Mouse (Mus musculus): ENCODE data around the gene Ubtd1. TPM values are rescaled to one million over a fixed set of nuclear protein-coding genes. Genes with fewer than 3 reads are reported as not detected.

Gene Ubtd1
- polyA plus RNA-seq (2012; rRNA removed) = 20.0 and 20.9 TPM in 2 replicates

DNA sequence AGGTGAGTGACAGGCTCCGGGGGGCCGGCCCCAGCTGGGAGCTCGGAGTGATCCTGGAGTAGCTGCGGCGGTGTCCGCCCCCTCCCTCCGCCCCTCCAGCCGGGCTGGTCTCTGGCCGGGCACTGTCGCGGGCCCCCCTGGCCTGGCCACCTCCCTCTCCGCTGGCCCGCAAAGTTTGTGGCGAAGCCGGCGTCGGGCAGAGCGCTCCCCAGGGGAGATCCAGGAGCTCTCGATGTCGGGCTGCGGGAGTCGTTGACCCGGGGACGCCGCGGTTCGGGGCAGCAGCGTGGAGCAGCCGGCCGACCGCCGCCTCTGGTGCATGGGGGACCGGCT lies at the start of gene Ubtd1:
TSS of gene Ubtd1 (plus strand) at position 169 of the 333 bp plus-strand sequence.
- no peak for TF ChIP-seq CTCF (IDR thresholded peaks at IDR 0.05; ENCODE audit: borderline replicate concordance, extremely low read depth, insufficient read depth, insufficient read length)
- no peak for TF ChIP-seq POLR2A (IDR thresholded peaks at IDR 0.05; ENCODE audit: borderline replicate concordance, extremely low read depth, insufficient read depth, insufficient read length, poor library complexity, severe bottlenecking)
- DNase-seq (ENCODE audit: low read depth) = no peak

DNA sequence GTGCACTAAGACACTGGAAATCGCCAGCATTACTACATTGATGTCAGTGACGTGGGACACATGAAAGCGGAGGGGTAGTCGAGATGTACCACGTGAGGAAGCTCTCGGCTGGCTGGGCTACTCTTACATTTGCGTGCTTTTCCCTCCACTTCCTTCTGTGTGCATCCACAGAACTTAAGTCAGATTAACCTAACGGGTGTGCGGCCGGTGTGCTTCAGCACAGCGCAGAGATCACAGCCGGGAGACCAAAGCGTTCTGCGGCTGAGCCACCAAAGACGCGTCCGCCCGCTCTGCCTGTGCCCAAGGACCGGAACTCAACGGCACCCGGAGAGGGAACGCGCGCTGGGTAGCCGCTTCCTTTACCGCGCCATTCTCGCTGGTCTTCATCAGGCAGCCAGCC lies 48.9 kb upstream of the Ubtd1 start:
- no peak for DNase-seq (ENCODE audit: low read depth)
- TF ChIP-seq POLR2A (IDR thresholded peaks at IDR 0.05; ENCODE audit: borderline replicate concordance, extremely low read depth, insufficient read depth, insufficient read length, poor library complexity, severe bottlenecking) (no peak), CTCF (IDR thresholded peaks at IDR 0.05; ENCODE audit: borderline replicate concordance, extremely low read depth, insufficient read depth, insufficient read length) (no peak)

GRCm38 (mm10) chr19:41933179-41934086 lies 48.1 kb upstream of the Ubtd1 start, which contains the start of the genes Exosc1 and Zdhhc16:
TSS of gene Exosc1 (minus strand) at chr19:41933423.
TSS of gene Zdhhc16 (plus strand) at chr19:41933480.
- TF ChIP-seq CTCF (IDR thresholded peaks at IDR 0.05; ENCODE audit: borderline replicate concordance, extremely low read depth, insufficient read depth, insufficient read length) (no peak), POLR2A (IDR thresholded peaks at IDR 0.05; ENCODE audit: borderline replicate concordance, extremely low read depth, insufficient read depth, insufficient read length, poor library complexity, severe bottlenecking) (peak; percentile 93)
- peak; percentile 99 for DNase-seq (ENCODE audit: low read depth)

GRCm38 (mm10) chr19:41934124-41934523 lies 47.4 kb upstream of the Ubtd1 start:
- DNase-seq (ENCODE audit: low read depth) = peak; percentile 54
- TF ChIP-seq POLR2A (IDR thresholded peaks at IDR 0.05; ENCODE audit: borderline replicate concordance, extremely low read depth, insufficient read depth, insufficient read length, poor library complexity, severe bottlenecking) = no peak
- TF ChIP-seq CTCF (IDR thresholded peaks at IDR 0.05; ENCODE audit: borderline replicate concordance, extremely low read depth, insufficient read depth, insufficient read length) = no peak

GRCm38 (mm10) chr19:41935921-41936320 lies 45.6 kb upstream of the Ubtd1 start:
- TF ChIP-seq POLR2A (IDR thresholded peaks at IDR 0.05; ENCODE audit: borderline replicate concordance, extremely low read depth, insufficient read depth, insufficient read length, poor library complexity, severe bottlenecking) (no peak), CTCF (IDR thresholded peaks at IDR 0.05; ENCODE audit: borderline replicate concordance, extremely low read depth, insufficient read depth, insufficient read length) (no peak)
- no peak for DNase-seq (ENCODE audit: low read depth)

DNA sequence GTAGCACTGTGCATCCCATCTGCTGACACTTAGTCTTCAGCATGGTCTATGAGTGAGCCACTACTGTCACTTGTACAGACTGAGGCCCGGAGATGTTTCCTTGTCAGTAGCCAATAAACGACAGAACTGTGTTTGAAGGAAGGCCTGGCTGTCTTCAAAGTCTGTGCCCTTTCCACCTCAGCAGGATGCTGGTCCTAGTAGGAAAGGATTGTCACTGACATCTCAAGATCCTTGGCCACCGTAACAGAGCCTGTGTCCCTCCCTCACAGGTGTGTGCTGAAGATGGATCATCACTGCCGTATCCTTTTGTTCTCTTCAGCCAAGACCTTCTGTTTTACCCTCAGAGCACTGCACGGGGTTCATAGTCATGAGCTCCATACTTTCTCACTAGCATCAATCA lies 43.0 kb upstream of the Ubtd1 start:
- DNase-seq (ENCODE audit: low read depth) = no peak
- no peak for TF ChIP-seq POLR2A (IDR thresholded peaks at IDR 0.05; ENCODE audit: borderline replicate concordance, extremely low read depth, insufficient read depth, insufficient read length, poor library complexity, severe bottlenecking)
- TF ChIP-seq CTCF (IDR thresholded peaks at IDR 0.05; ENCODE audit: borderline replicate concordance, extremely low read depth, insufficient read depth, insufficient read length) = no peak

DNA sequence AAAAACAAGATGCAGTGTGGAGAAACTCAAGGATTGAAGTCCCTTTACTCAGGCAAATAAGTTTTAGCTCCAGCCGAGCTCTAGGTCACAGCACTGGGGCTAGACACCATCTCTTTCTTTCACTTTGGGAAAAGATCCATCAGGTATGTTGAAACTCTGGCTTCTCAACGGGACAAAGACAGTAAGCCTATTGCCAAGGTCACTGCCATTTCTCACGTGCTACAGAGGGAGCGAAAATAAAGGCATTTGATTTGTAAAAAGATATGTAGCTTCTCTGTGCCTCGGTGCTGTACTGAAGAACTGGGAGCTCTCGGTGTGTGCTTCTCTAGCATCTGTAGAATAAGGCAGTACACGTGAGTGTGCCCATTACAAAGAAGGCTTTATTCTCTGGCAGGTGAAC lies 37.7 kb upstream of the Ubtd1 start:
- DNase-seq (ENCODE audit: low read depth) = no peak
- no peak for TF ChIP-seq POLR2A (IDR thresholded peaks at IDR 0.05; ENCODE audit: borderline replicate concordance, extremely low read depth, insufficient read depth, insufficient read length, poor library complexity, severe bottlenecking)
- no peak for TF ChIP-seq CTCF (IDR thresholded peaks at IDR 0.05; ENCODE audit: borderline replicate concordance, extremely low read depth, insufficient read depth, insufficient read length)

DNA sequence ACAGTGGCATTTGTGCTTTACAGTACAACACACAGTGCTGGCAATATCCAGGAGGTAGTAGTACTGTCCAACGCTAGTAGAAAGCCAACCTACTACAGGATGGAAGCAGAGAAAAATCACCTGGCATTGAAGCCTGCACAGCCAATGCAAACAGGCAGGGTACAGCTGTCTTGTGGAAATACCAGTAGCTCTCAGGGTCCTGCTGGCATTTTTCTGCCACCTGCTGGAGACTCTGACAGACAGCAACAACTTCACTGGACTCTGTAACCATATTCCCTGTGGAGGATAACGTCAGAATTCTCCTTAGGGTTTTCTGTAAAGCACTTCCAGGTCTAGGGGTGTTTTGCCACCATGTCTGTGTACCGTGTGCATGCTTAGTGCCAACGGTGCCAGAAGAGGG lies 29.3 kb upstream of the Ubtd1 start:
- no peak for TF ChIP-seq POLR2A (IDR thresholded peaks at IDR 0.05; ENCODE audit: borderline replicate concordance, extremely low read depth, insufficient read depth, insufficient read length, poor library complexity, severe bottlenecking)
- peak; percentile 50; the same call in 1 of the 2 replicates for TF ChIP-seq CTCF (IDR thresholded peaks at IDR 0.05; ENCODE audit: borderline replicate concordance, extremely low read depth, insufficient read depth, insufficient read length)
- DNase-seq (ENCODE audit: low read depth) = peak; percentile 34

DNA sequence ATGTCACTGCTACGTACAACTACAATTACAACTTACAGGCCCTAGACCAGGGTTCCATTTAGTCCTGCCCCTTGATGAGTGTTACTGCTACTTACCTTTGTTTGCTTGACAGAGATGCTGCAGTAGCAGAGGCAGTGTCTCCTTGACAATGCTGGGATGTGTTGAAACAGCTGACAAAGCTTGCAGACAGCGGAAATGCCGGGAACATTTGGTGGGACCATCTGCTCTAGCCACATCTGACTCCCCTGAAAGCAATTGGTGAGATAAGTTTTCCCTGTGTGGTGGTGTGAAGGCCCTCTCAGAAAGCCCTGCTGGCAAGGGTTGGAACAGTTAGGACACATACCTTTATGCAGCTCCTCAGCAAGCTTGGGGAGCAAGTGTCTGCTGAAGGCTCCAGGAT lies 28.0 kb upstream of the Ubtd1 start:
- DNase-seq (ENCODE audit: low read depth) = no peak
- TF ChIP-seq POLR2A (IDR thresholded peaks at IDR 0.05; ENCODE audit: borderline replicate concordance, extremely low read depth, insufficient read depth, insufficient read length, poor library complexity, severe bottlenecking) = no peak
- TF ChIP-seq CTCF (IDR thresholded peaks at IDR 0.05; ENCODE audit: borderline replicate concordance, extremely low read depth, insufficient read depth, insufficient read length) = no peak

GRCm38 (mm10) chr19:41969618-41970017 lies 11.9 kb upstream of the Ubtd1 start:
- TF ChIP-seq CTCF (IDR thresholded peaks at IDR 0.05; ENCODE audit: borderline replicate concordance, extremely low read depth, insufficient read depth, insufficient read length) (no peak), POLR2A (IDR thresholded peaks at IDR 0.05; ENCODE audit: borderline replicate concordance, extremely low read depth, insufficient read depth, insufficient read length, poor library complexity, severe bottlenecking) (no peak)
- no peak for DNase-seq (ENCODE audit: low read depth)

DNA sequence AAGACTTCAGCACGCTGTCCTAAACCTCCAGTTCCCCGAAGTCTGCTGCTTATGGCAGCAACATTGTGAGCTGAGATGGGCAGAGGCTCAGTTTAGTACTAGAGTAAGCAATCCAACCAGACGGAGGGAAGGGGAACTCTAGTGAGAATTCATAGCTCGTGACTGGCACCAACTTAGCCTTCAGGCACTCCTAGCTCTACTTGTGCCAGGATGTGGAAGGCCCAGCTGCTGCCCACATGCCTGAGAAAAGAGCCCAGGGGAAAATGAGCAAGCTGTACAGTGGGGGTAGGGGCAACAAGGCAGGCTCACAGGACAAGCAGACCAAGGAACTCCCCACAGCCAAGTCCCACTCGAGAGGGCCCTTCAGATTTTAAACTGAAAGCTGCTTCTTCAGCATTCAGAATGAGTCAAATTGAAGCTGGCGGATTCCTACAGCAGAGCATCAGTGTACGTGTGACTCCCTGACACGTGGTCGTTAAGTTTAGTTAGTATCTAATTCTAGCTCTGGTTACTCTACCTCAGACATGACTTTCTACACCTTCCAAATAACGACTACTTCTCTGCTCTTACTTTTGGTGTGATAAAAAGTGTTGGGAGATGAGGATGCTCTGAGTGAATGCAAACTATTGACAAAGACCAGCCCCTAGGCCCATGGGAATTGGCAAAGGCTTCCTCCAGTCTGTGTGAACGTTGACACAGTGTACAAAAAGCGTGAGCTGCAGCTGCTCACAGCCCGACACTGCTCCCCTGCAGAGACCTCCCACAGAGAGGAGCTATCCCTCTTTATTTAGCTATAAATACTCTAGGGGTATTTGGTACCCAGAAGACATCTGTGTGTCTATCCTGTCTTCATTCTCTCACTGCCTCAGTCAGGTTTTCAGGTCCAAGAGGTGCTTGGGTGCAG lies 7.4 kb upstream of the Ubtd1 start:
- DNase-seq (ENCODE audit: low read depth) = peak; percentile 50
- TF ChIP-seq POLR2A (IDR thresholded peaks at IDR 0.05; ENCODE audit: borderline replicate concordance, extremely low read depth, insufficient read depth, insufficient read length, poor library complexity, severe bottlenecking) (no peak), CTCF (IDR thresholded peaks at IDR 0.05; ENCODE audit: borderline replicate concordance, extremely low read depth, insufficient read depth, insufficient read length) (no peak)
